Mouse (Mus musculus) testis, adult 2 months (tissue): ENCODE measurements around the gene Clec3b.

Experiments
- CTCF ChIP-seq: fragments of 200-500 bp; IDR thresholded peaks from 2 replicates; pipeline ENCODE4 v1.5.1; 2012; ENCODE audit warnings: low read depth, mild to moderate bottlenecking, inconsistent platforms, low read length, moderate library complexity; ENCODE audit not compliant: control insufficient read depth, insufficient read depth, insufficient replicate concordance
- POLR2A ChIP-seq: fragments of 200-500 bp; IDR thresholded peaks from 2 replicates; pipeline ENCODE4 v1.6.1; 2012; ENCODE audit warnings: low read depth, mild to moderate bottlenecking, inconsistent platforms, low read length, moderate library complexity; ENCODE audit not compliant: control insufficient read depth

DNA sequence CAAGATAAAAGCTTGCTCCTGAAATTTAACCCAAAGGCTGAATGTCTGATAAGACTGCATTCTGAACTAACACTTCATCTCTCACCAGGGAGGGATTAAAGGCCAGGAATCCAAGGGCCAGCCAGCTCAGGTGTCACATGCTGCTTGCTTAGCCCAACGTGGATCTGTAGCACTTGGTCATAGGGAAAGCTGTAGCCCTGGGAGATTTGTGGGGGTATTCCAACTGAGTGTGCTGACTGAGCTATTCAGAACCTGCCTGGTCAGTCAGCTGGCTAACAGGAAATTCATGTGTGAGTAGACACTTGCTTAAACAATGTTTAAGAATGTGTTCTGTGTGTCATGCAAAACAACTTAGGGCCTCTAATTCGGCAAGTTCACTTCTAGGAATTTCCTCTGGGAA, 55.8 kb downstream of the Clec3b start:
- TF ChIP-seq POLR2A (no peak), CTCF (no peak)
